Mouse (Mus musculus): ENCODE results near the gene Foxc1. TPM values are rescaled to one million over a fixed set of nuclear protein-coding genes. Genes with fewer than 3 reads are reported as not detected.

Gene Foxc1
- 0.75 TPM in 2 replicates for polyA plus RNA-seq (2015; fragmentation: Nextera tagmentation; extraction: Ambion mirVana)

DNA sequence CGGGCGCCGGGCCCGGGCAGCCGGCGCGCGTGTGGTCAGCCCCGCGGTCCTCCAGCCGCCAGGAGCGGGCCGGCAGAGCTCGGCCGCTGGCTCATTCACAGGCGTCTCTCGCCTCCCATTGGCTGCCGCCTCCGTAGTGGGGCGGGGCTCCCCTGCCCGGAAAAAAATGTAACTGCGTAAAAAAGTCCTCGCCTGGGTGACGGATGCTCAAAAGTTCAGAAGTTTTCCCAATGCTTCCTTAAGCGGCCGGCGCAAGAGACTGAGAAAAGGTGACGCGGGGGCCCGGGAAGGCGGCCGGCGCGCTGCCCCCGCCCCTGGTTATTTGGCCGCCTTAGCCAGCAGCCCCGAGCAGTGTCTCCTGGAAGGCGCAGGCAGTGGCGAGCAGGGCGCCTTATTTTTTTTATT, at the start of gene Foxc1:
Gene Foxc1 (plus strand): TSS at position 206 of the 405 bp plus-strand sequence.
- peak; percentile 25 for DNase-seq (ENCODE audit: low spot score)

DNA sequence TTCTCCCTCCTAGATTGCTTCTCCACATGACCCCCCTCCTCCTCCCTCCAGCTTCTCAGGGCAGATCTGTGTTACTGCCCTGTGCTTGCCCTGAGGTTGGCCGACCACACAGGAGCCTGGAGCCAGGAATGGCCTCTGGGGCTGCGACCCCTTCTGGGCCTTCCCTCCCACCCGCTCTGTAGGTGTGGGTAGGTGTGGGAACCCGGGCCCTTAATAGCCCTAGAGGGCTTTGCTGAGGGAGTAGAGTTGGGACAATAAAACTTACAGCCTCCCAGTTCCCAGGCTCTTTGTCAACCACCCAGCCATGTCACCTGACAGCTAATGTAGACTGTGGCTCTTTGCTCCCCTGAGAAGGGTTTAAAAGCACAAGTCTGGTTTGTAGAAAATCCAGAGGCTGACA, 46.0 kb upstream of the Foxc1 start:
- no peak for DNase-seq (ENCODE audit: low spot score)

DNA sequence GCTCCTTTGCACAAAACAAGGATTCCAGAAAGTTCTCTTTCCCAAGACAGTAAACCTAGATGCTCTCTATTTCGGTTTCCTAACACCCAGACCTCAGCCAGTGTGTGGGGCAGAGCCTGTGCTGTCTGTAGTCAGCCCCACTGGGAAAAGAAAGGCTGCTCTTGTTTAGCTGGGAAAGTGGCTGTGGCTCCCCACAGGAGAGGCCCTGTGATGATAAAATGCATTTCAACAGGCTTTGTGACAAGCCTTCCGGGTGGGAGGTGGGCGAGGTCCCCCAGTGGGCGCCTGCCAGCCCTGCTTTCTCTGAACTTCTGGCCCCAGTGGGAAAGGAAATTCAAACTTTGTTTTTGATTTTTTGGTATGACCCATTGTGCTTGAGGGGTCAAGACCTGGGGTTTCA, 45.4 kb upstream of the Foxc1 start:
- DNase-seq (ENCODE audit: low spot score) = no peak

DNA sequence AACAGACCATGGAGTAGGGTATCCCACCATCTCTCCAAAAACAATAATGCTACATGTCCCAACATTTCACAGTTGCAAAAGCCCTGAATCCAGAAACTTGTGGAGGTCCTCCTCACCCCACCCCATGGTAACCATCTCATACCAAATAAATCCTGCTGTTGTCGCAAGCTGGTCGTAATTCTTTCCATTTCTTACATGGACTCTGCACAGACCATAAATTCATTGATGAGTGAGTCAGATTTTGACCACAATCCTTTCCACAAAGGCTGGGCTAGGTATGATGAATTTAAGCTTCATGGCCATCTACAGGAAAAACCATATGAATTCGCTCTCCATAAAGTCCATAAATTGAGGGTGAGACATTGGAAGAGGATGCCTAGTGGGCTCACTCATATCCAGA, 42.0 kb upstream of the Foxc1 start:
- DNase-seq (ENCODE audit: low spot score) = no peak

DNA sequence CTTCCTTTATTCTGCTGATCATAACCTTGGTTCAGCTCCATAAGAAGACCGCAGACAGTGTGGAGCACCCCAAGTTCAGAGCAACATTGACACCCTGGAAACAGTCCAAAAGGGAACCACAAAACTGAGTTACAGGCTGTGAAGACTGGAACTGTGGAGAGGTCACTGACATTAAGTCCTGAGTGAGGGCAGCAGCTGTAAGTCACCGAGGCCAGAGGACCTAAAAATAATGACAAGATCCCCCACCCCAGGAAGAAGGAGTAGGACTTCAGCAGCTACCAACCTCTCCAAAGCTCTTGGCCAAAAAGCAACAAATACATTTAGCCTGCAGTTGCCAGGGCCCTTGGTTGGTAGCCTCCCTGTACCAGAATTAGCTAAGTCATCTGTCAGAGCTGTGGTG, 40.9 kb upstream of the Foxc1 start:
- DNase-seq (ENCODE audit: low spot score) = no peak

DNA sequence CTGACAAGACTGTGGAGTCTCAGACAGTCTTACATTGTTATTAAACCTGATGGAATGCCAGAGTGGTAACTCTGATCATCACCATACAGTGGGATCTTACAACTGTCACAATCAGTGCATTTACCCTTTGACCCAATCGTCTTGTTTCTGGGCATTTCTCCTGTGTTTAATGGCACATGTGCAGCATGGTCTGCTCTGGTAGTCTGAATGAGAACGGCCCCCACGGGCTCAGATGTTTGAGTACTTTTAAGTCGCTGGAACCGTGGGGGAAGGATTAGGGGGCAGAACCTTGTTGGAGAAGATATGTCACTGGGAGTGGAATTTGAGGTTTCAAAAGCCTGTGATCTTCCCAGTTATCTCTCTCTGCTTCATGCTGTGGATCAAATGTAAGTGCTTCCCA, 33.6 kb upstream of the Foxc1 start:
- no peak for DNase-seq (ENCODE audit: low spot score)

DNA sequence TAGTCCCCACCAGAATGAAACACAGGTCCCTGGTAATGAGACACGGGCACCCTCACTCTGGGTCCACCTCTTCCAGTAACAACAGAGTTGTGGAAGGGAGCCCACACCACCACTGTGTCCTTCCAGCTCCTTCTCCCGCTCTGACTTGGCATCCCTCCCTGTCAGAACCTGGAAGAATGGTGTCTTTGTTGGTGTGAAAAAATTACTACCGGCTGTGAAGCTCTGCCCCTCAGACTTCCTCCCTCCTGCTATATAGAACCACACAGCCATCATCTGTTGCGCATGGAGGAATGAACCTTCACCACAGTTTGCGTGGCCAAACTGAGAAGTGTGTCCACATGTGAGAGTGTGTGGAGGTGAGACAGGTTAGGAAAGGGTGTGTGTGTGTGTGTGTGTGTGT, 30.7 kb upstream of the Foxc1 start:
- no peak for DNase-seq (ENCODE audit: low spot score)

DNA sequence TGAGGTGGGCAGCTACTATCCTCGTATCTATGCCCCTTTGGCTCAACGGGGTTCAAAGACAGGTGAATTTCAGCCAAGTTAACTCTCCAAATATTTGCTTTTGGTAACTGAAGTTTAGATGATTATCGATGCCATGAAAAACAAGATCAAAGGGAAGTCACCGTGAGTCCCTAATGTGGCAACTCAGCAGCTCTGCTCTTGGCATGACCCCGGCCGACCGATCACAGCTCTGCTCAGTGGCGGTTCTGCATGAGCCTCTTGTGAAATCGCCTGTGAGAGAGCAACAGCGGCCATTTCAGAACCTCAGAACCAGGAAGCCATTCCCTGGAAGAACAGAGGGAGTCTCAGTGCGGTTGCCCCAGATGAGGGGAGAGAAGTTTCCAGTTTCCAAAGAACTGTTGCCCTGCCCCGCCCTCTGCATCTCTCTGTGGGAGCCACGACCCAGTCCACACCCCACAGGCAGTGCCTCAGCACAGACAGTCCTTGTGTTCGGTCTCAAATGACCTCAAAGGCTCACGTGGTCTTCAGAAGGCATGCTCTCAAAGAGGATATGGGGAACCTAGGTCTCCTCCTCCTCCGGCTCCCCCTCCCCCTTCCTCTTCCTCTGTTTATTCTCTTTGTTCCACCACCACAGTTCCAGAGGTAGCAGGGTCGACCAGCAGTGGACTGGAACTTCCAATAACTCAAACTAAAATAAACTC, 27.0 kb upstream of the Foxc1 start:
- no peak for DNase-seq (ENCODE audit: low spot score)

DNA sequence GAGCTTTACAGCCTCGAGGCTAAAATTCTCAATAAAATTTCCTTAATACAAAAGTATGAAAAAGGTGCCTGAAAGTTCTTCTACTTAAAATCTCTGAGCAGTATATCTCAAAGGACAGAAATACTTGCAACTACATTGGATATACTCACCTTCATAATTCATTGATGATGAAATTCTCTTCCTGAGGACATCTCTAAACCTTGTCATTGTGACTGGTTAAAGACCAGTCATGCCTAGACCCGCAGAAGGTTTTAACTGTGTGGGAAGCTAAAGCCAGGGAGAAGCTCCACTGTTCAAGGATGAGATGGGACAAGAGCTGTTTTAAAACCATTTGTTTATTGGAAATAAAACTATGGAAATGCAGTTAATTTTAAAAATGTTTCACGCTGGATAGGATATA, 26.1 kb upstream of the Foxc1 start:
- no peak for DNase-seq (ENCODE audit: low spot score)

DNA sequence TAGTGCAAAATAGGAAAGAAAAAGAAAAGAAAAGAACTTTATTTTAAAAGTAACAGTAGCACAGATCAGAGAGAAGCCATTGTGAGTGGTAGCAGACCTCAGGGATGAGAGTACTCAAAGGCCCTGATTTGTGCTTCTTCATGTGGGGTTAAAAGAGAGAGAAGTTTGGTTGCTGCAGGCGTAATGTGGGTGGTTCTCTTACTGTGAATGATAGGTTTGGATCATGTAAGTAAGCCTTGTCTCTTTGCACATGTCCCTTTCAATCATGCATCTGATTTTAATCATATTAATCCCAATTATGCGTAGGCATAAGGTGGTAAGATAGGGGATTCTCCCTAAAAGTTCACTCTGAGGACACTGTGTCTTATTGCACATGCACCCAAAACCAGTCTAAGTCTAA, 24.4 kb upstream of the Foxc1 start:
- no peak for DNase-seq (ENCODE audit: low spot score)

DNA sequence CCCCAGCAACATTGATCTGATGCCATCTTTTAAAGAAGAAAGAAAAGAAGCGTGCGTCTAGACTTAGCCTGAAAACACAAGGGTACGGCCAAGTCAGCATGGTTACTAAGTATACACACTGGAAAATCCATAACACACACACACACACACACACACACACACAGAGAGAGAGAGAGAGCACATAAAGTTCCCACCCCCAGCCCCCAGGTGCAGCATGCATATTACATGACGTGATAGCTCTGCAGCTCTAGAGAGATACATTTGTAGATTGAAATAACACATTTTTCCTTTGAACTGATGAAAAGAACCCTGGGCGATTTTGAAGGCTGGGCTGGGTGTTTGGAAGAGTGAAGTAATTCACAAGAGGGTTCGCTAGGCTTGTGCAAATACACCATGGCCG, 21.7 kb upstream of the Foxc1 start:
- no peak for DNase-seq (ENCODE audit: low spot score)

DNA sequence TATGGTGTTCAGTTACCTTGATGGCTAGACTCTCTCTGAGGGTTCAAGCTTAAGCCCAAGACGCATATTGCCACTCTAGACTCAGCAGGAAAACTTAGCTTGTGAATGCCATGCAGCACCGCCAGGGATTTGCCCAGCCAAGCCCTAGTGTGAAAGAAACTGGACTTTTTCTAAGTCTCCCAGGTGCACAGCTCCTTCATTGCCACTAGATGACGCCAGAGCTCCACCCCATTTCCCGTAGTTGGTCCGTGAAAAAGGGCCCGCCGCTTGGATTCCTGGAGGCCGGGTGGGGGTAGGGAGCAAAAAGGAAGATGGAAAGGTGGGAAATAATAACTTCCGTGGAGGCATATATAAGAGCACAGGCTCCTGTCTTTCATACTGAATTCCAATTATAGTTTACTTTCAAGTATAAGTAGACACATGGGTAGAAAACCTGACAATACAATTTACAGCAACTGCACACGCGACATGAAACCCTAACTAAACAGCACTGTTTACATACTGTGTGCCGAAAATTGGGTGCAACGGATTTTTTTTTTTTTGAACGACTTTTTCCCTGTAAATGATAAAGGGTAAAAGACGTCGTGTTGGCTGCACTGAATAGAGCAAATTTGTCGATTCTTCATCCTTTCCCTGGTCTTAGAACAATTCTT, 13.8 kb upstream of the Foxc1 start:
- DNase-seq (ENCODE audit: low spot score) = peak; percentile 42

DNA sequence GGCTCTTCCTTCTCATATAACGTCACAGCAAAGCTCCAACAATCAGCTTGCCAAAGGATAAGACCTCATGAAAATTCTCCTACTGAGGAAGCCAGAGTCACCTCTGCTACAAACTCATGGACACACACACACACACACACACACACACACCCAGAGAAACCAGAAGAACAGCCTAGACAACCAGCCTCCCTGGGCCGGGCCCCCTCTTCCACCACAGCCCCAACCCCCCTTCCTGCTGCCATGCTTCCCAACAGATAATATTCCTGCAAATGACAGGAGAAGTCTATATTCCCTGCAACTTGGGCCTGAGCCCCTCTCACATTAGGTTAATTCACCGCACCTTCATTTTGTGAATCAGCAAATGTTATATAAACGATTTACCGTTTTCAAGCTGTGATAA, 13.3 kb upstream of the Foxc1 start:
- DNase-seq (ENCODE audit: low spot score) = no peak

DNA sequence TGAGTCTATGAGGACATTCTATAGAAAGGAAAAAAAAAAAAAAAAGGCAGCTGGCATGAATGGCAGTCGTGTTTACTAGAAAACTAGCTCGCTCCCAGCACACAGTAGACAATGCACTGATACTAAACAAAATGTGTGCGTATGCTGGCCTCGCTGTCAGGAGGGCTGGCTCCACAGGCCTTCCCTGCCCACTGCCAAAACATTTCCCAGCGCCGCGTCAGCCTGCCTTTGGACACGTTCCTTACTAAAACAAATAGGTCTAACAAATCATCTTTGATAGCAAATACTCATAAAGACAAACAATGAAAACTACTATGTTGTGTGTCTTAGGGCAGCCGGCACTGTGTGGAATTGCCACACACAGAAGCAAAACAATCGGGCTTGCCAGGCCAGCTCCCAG, 9.1 kb upstream of the Foxc1 start:
- no peak for DNase-seq (ENCODE audit: low spot score)

DNA sequence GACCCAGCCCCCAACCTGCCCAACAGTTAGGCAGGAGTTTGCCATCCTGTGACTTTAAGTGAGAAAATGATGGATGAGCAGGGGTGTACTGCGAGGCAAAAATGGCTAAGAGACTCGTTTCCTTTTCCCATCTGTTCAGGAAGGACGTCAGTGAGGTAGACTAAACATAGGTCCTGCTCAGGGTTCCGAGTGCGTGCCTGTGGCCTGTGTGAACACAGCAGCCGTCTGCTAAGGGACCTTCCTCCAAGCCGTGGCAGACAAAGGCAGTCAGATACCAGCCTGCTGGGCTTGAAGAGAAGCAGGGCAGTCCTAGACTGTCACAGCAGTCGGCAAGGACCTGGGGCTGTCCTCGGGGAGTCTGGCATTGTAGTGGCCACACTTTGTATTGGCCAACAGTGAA, 8.4 kb upstream of the Foxc1 start:
- DNase-seq (ENCODE audit: low spot score) = no peak

DNA sequence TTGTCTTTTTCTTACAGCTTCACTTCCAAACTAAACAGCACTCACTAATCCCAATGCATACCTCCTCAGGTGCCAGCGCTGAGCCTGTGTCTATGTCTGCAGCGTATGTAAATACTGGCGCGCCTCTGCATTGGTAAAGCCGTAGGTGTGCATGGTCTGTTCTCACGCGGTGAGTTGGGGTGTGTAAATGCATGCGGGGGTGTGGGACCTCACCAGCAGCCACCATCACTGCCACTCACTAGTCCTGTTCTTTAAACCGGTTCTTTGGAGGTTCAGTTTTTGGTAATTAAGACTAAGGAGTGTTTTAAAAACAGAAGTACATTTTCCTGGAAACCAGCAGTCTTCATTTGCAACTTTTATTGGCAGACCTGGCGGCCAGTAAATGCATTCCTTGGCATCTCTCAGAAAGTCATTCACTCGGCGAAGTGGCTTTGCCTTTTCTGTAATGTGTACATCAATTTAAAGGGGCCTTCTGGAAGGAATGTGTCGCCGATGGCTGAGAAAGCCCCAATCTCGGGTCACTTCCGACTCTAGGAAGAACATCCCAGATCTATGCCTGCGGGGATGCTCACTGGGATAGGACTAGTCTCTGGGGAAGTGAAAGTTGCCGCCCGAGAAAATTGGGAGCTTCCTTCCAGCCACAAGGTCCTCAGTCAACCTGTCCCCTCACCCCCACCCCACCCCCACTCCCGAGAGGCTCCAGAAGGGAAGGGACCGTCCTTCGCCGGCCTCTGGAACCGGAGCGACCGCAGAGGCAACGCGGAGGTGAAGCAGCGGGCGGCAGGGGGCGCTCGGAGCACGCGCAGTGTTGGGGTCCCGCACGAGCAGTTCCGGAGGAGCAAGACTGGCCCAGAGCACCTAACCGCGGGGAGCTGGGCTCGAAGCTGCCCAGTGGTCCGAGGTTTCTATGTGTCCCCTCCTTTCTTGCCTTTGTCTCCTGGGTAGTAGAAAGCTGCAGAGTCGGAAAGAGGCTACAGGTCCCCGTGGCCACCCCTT, 5.6 kb upstream of the Foxc1 start:
- peak; percentile 67 for DNase-seq (ENCODE audit: low spot score)

DNA sequence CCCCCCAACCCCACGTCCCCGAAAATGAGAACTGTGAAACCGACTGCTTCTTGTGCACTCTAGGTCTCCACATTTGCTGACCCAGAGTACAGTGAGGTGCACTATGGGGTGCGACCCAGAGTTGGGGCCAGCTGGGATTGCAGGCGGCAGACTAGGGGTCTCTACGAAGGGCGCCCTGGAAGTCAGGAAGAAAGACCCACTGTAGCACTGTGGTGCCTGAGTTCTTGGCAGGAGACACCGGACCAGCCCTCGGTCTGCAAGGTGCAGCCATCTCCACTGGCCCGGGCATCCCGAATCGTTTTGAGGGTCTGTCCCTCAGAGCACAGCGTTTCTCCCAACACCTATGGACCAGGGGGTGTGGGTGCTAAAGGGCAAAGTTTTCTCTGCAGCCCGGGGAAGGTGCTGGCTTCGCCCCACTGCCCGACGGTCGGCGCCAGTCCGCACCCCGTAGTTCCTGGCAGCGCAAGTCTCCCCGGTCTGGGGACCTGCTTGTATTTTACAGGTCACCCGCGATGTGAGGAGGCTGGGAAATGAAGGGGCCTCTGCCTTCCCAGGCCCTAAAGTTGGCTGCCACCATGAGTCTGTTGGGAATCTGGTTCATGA, 4.6 kb upstream of the Foxc1 start:
- DNase-seq (ENCODE audit: low spot score) = no peak

DNA sequence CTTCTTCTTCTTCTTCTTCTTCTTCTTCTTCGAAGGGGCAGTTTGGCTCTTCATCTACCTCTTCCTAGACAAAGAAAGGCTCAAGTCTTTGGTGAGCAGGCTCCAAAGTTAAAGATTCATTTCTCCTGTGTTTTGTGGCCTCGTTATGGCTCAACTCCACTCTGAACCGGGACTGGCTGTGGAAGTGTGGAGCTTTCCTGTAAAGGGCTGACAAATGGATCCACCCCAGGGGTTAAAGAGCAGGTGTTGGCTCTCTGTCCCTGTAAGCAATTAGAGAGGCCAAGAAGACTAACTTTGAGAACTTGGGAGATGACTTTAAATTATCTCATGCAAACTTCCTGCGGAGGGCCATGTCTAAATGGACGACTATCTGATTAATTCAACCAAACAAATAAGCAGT, 4.0 kb upstream of the Foxc1 start:
- no peak for DNase-seq (ENCODE audit: low spot score)

DNA sequence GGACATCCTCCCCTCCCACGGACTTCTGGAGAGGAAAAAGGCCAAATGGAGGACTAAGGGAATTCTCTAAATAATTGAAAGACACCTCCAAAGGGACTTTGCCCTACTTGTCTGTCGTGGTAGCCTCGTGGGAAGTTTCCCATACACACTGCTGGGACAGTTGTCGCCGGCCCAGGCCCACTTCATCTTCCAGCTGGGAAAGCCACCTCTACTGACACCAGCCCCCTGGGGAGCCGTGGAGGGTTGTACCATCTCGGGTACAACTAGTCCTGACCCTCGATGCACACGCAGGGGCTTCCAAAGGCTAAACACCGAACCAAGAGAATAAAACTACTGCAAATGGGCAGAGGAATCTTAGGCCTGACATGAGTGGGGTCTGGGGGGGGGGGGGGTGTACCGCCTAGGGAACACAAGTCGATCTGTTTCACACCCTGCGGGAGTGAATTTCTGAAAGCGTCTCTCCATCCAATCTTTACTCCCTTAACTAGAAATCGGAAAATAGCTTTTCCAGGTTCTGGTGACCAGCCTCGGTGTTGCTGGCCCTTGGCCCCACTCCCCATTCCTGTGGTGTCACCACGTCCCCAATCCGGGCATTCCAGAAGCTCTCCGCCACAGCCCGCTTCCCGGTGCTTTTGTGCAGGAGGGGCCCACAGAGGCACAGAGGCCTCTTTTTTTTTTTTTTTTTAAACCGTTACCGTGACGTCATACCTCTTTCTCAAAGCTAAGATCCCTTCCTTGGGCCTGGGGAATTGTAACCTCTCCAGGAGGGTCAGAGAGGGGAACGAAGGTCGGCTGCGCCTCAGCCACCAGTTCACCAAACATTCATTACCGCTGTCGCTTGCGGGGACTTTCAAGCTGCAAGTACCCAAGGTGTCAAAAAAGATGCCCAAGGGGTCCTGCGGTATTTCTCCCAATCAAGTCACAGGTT, 3.0 kb upstream of the Foxc1 start:
- DNase-seq (ENCODE audit: low spot score) = no peak

DNA sequence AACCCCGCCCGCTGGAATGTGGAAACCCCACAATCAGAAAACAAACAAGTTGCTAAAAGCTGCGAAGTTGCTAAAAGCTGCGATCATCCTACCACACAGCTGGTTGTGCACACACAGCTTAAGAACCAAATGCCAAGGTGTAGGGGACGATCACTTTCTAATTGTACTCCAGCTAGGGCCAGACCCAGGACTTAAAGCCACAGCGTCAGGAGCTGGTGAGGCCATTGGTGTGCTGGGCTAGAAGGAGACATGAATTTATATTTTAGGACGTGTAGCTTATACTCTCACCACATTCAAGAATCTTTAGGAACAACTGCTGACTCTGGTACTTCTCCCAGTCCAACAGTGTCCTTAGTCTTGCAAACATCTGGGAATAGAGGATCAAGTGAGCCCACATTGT, 1.9 kb upstream of the Foxc1 start:
- DNase-seq (ENCODE audit: low spot score) = no peak

Measured in thymus, postnatal 0 days (tissue).